In the genomic region with DNA sequence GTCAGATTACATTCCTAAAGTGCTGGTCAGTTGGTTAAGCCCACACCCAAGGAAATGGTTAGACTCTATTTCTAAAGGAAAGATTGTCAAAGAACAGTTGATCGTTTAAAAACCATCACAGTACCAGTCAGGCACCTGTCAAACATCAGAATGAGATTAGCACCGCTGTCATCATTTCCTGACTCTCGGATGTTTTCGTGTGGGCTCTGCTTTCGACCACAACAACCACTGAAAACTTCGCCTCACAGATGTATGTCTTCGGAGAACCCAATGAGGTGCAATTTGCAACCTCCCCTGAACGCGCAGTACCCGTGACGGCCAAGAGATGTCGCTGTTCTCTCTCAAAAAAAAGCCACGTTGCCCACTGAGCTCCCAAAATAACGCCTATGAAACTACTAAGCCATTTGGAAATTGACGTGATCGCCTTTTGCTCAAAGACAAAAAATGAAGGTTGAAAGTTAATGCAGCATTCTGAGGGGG, we compare ENCODE assay signal across 8 mouse cellular contexts.
A peak's percentile ranks its signal among the peaks of the same experiment; 100 is the strongest.
DNase-seq lines count a peak whose midpoint lies in the region.

No protein-coding gene starts in this region.

- intact Hi-C loops in heart, postnatal 36 days (cut with DNase I), result loop anchor here (1.0 to 10.0 kb wide), 4 partner anchors 119 to 436 kb away; no protein-coding TSS in a partner anchor

- peak; percentile 68 for DNase-seq in ES-CJ7 (ENCODE audit: low read depth, low spot score)
- DNase-seq in c-Kit-positive CD71-positive TER-119-negative erythroid progenitor cells, embryonic 14.5 days (ENCODE audit: low read depth), result peak; percentile 38
- peak; percentile 77 for DNase-seq in forelimb bud, embryonic 11.5 days (ENCODE audit: low read depth, low spot score)
- DNase-seq in heart, postnatal 36 days, result peak; percentile 80 to 85
- peak; percentile 87 for DNase-seq in layer of hippocampus, postnatal 10 days (ENCODE audit: low spot score in 2 of 2)
- DNase-seq in lung, postnatal 25 days (ENCODE audit: low spot score), result peak; percentile 78
- DNase-seq in retina, adult 2 months (ENCODE audit: low read depth, low spot score), result peak; percentile 15
- DNase-seq in thymus, postnatal 25 days, result peak; percentile 90

Comparison
In these comparisons a context has a peak if more than half of its experiments do, and no peak if none do; other contexts are left out.
1. Peak in every context shown above with its lines: DNase-seq.
2. DNase-seq: peak in every context shown above with its lines; median percentile 90 in thymus, postnatal 25 days; 87 in layer of hippocampus, postnatal 10 days; 82 in heart, postnatal 36 days; 78 in lung, postnatal 25 days; 77 in forelimb bud, embryonic 11.5 days; 68 in ES-CJ7; 38 in c-Kit-positive CD71-positive TER-119-negative erythroid progenitor cells, embryonic 14.5 days; 15 in retina, adult 2 months.